Mouse (Mus musculus) forebrain, postnatal 0 days (tissue): ENCODE measurements around the gene Tmem177. TPM values are rescaled to one million over a fixed set of nuclear protein-coding genes. Genes with fewer than 3 reads are reported as not detected.
A peak's percentile ranks its signal among the peaks of the same experiment; 100 is the strongest.

Source experiments
- ATAC-seq: fragments of 200-750 bp; cut with Nextera tagmentation; 2 replicates; pipeline ENCODE4 v1.8.0; 2017; ENCODE audit warnings: mild to moderate bottlenecking, moderate library complexity
- DNase-seq: peaks from one replicate; pipeline ENCODE4 v3.0.0-alpha.2; 2015
- H3K27ac ChIP-seq: fragments of 300-500 bp; sonication (generic); 2 replicates; pipeline ENCODE4 v1.5.1; 2014; ENCODE audit warnings: low read depth, mild to moderate bottlenecking, antibody characterized with exemption, low read length, moderate library complexity, mixed read lengths
- H3K27me3 ChIP-seq: fragments of 300-500 bp; sonication (generic); 2 replicates; pipeline ENCODE4 v1.6.1; 2014; ENCODE audit warnings: mild to moderate bottlenecking, low read length, mixed read lengths; ENCODE audit not compliant: insufficient read depth
- H3K36me3 ChIP-seq: fragments of 300-500 bp; sonication (generic); 2 replicates; pipeline ENCODE4 v1.6.1; 2014; ENCODE audit warnings: mild to moderate bottlenecking, moderate library complexity; ENCODE audit not compliant: insufficient read depth
- H3K4me1 ChIP-seq: fragments of 300-500 bp; sonication (generic); 2 replicates; pipeline ENCODE4 v1.6.1; 2014; ENCODE audit warnings: antibody characterized with exemption; ENCODE audit not compliant: insufficient read depth
- H3K4me2 ChIP-seq: fragments of 300-500 bp; sonication (generic); 2 replicates; pipeline ENCODE4 v1.6.1; 2014; ENCODE audit warnings: low read depth, mild to moderate bottlenecking, moderate library complexity
- H3K4me3 ChIP-seq: fragments of 300-500 bp; sonication (generic); 2 replicates; pipeline ENCODE4 v1.5.1; 2014; ENCODE audit warnings: low read depth, low read length, mixed read lengths
- H3K9ac ChIP-seq: fragments of 300-500 bp; sonication (generic); 2 replicates; pipeline ENCODE4 v1.6.1; 2014; ENCODE audit warnings: mild to moderate bottlenecking
- H3K9me3 ChIP-seq: fragments of 300-500 bp; sonication (generic); 2 replicates; pipeline ENCODE4 v1.6.1; 2016; ENCODE audit warnings: low read length
- CTCF ChIP-seq: sonication (generic); IDR thresholded peaks from 2 replicates; pipeline ENCODE4 v1.5.1; 2016; ENCODE audit warnings: antibody characterized with exemption, control low read depth, low read depth
- WGBS: fragments of 180-500 bp; shearing (Covaris S2); extraction: QIAGEN DNeasy Blood & Tissue Kit; methylation state at CpG from one replicate; pipeline ENCODE4 v1.1.7; 2014; 5-methylcytosine and 5-hydroxymethylcytosine counted together
- polyA plus RNA-seq: library from polyadenylated mRNA; unstranded; fragments of >200 nt; fragmentation: Nextera tagmentation; extraction: Ambion mirVana; gene quantifications from 2 replicates; pipeline ENCODE4 v1.2.1, GENCODE M21; 2015
- total RNA-seq: library from RNA; depleted of rRNA; stranded (reverse); fragments of >200 nt; gene quantifications from 2 replicates; pipeline ENCODE4 v1.2.3, GENCODE M21; 2014; rRNA removed

The Tmem177 gene
- total and polyA plus RNA-seq, 2 experiments from 2014 or later = 5.4 to 6.9 TPM

DNA sequence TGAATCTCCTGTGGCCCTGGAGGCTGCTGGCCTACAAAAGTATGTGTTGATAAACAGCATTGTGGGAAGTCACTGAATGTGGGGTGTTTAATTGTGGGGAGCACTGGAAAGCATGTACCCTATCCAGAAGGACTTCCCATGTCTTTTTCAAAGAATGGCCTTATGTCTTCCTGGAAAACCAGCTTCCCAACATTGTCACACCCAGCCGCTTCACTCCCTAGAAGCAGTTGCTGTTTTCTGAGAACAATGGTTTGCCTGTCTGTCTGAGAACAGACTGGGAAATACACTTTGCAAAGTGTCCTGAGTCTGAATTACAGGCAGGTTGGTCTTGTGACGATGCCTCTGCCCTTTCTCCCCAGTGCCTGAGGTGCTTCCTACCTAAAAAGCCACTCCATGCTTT, 45.7 kb downstream of the Tmem177 start:
- Histone ChIP-seq H3K36me3 (no peaks in the 10 kb centered on the region), H3K4me1 (no peaks in the 10 kb centered on the region), H3K27ac (no peak overlapping the region), H3K9ac (no peak overlapping the region), H3K4me2 (no peak overlapping the region), H3K9me3 (no peaks in the 10 kb centered on the region), H3K4me3 (no peak overlapping the region), H3K27me3 (no peaks in the 10 kb centered on the region)
- WGBS = 45% methylated on average over 2 of the region's 2 CpGs
- TF ChIP-seq CTCF = no peak
- DNase-seq = no peak
- no peak for ATAC-seq

DNA sequence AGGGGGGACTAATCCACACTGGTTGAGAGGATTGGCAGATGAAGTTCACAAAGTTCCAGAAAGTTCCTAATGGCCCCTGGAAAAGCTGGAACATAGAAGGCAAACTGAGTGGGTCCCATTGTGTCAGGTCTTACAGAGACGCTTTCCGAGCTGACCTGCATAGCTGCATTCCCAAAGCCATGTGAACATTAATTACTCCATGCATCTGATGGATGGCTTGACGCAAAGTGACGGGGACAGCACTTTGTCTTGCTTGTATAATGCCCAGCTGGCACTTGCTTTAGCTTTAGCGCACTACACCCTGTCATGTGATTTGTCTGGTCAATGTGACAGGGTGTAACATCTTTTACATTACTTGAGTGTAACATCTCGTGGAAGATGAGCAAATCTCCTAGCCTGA, 47.7 kb downstream of the Tmem177 start:
- Histone ChIP-seq H3K9ac (no peak overlapping the region), H3K27ac (no peak overlapping the region), H3K4me3 (no peak overlapping the region), H3K9me3 (no peaks in the 10 kb centered on the region), H3K27me3 (no peaks in the 10 kb centered on the region), H3K4me1 (no peaks in the 10 kb centered on the region), H3K4me2 (no peak overlapping the region), H3K36me3 (no peaks in the 10 kb centered on the region)
- no peak for ATAC-seq
- no peak for TF ChIP-seq CTCF
- WGBS = 74% methylated on average over 6 of the region's 6 CpGs
- DNase-seq = no peak

DNA sequence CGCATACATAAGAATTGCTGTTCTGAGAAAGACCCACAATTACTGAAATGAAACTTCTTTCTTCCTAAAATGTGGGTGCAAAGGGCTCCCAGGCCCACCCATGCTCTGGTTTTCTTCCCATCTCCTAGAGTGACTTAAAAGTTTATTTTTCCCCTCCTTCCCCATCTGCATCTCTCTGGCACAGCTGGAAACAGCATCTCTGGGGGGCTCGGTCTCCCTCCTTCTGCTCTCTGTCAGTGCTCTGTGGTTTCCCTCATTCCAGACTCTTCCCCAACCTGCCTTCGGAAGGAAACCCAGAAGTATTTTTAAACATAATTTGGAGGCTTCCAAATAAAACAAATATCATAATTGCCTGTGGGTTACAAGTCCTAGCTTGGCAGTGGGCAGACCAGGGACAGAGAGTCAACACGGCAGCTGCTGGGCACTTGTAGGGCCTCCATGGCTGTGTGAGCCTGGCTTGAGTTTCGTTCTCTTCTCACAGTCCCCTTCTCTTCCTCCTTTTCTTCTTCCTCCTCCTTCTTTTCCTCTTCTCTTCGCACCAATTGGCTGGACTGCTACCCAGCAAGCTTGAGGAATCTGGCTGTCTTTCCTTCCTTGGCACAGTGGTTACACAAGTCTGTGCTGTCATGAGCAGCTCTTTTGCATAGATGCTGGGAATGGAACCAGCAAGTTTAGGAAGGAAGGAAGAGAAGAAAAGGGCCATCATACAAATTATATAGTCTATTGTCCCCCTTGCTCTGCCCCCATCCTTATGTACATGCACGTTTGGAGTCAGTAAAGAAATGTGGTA, 49.3 kb downstream of the Tmem177 start:
- Histone ChIP-seq H3K36me3 (no peaks in the 10 kb centered on the region), H3K4me2 (no peak overlapping the region), H3K27ac (no peak overlapping the region; the same call in 1 of the 2 replicates), H3K4me1 (no peaks in the 10 kb centered on the region), H3K4me3 (no peak overlapping the region), H3K9me3 (no peaks in the 10 kb centered on the region), H3K27me3 (no peaks in the 10 kb centered on the region), H3K9ac (no peak overlapping the region)
- peak; percentile 77 for DNase-seq
- WGBS = 56% methylated on average over 7 of the region's 7 CpGs
- ATAC-seq = peak; percentile 87
- TF ChIP-seq CTCF = no peak

GRCm38 (mm10) chr1:119859566-119859965, 53.4 kb downstream of the Tmem177 start:
- no peaks in the 10 kb centered on the region for H3K36me3 ChIP-seq
- H3K4me1 ChIP-seq = no peaks in the 10 kb centered on the region
- no peak for ATAC-seq
- TF ChIP-seq CTCF = no peak
- DNase-seq = no peak
- H3K9ac ChIP-seq = no peak overlapping the region
- no peak overlapping the region for H3K4me3 ChIP-seq
- H3K9me3 ChIP-seq = no peaks in the 10 kb centered on the region
- no peak overlapping the region for H3K4me2 ChIP-seq
- WGBS = 81% methylated on average over 5 of the region's 5 CpGs
- H3K27ac ChIP-seq = no peak overlapping the region
- H3K27me3 ChIP-seq = no peaks in the 10 kb centered on the region

Other genes with a start within 250 kb of the Tmem177 start
- gene Ptpn4, start 75.6 kb downstream of the Tmem177 start, total RNA-seq = 40.1 and 41.4 TPM in 2 replicates
- 2.6 and 6.2 TPM in 2 replicates for gene Ptpn4, start 75.6 kb downstream of the Tmem177 start, polyA plus RNA-seq
- gene Cfap221, start 84.0 kb upstream of the Tmem177 start, total RNA-seq = 0.24 and 0.92 TPM in 2 replicates
- 0.28 and 1.1 TPM in 2 replicates for gene Cfap221, start 84.0 kb upstream of the Tmem177 start, polyA plus RNA-seq
- gene Sctr, start 93.7 kb upstream of the Tmem177 start, total RNA-seq = 0.92 and 1.1 TPM in 2 replicates
- 0.31 and 1.1 TPM in 2 replicates for gene Sctr, start 93.7 kb upstream of the Tmem177 start, polyA plus RNA-seq
- 3.3 and 6.0 TPM in 2 replicates for gene Tmem37, start 160.9 kb upstream of the Tmem177 start, total RNA-seq
- 6.8 and 9.7 TPM in 2 replicates for gene Tmem37, start 160.9 kb upstream of the Tmem177 start, polyA plus RNA-seq
- 533 and 625 TPM in 2 replicates for gene Dbi, start 207.9 kb upstream of the Tmem177 start, total RNA-seq
- 1,729 and 1,732 TPM in 2 replicates for gene Dbi, start 207.9 kb upstream of the Tmem177 start, polyA plus RNA-seq
- gene 3110009E18Rik, start 208.0 kb upstream of the Tmem177 start, total RNA-seq = 2.3 and 4.6 TPM in 2 replicates
- 16.7 and 24.2 TPM in 2 replicates for gene 3110009E18Rik, start 208.0 kb upstream of the Tmem177 start, polyA plus RNA-seq